Comparison of ENCODE assay signal across 25 mouse cellular contexts in the genomic region with DNA sequence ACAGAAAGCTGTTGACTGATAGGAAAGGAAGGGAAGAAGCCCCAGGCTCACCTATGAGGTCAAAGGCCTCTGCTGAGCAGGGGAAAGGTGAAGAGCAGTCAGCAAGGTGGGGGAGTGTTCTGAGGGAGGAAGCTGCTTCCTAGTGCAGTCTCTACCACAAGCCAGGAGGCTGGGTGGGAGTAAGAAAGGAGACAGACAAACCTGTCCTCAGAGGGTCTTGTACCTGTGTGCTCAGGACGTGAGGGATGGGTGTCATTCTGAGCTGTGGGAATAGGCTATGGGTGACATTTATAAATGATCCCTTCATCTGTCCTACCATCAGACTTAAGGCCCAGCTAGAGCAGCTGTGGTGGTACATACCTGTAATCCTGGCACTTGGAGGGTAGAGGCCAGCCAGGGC. TPM values are rescaled to one million over a fixed set of nuclear protein-coding genes. Genes with fewer than 3 reads are reported as not detected.
"Had no signal": no experiment of that assay in that cellular context is flagged by ENCODE, and none has a peak within 500 bp of the region (broad histone marks: within the 10 kb centered on the region; RNA-seq: fewer than 3 reads in every experiment).

No protein-coding gene starts in this region.

- ATAC-seq: midbrain, embryonic 16.5 days had no signal

- H3K36me3 ChIP-seq: midbrain, embryonic 10.5 days; midbrain, embryonic 12.5 days; neural tube, embryonic 13.5 days; neural tube, embryonic 15.5 days had no signal

- H3K27ac ChIP-seq: midbrain, embryonic 10.5 days; midbrain, embryonic 12.5 days; neural tube, embryonic 13.5 days; neural tube, embryonic 15.5 days had no signal

- H3K9me3 ChIP-seq: midbrain, embryonic 10.5 days; midbrain, embryonic 12.5 days; neural tube, embryonic 13.5 days; neural tube, embryonic 15.5 days had no signal

- H3K4me2 ChIP-seq: lung, embryonic 14.5 days; midbrain, embryonic 12.5 days; neural tube, embryonic 13.5 days; neural tube, embryonic 15.5 days had no signal

- DNase-seq: lung, adult 18-20 months; lung, embryonic 14.5 days; lung, postnatal 10 days; lung, postnatal 4 days; midbrain, embryonic 14.5 days; retina, postnatal 1 day; right cerebral cortex, adult 18-20 months; right cerebral cortex, postnatal 25 days; right cerebral cortex, postnatal 4 days; spleen, adult 18-20 months; thymus, adult 18-20 months; thymus, postnatal 14 days; thymus, postnatal 36 days had no signal

- H3K4me3 ChIP-seq: midbrain, embryonic 10.5 days; midbrain, embryonic 12.5 days; myocyte; neural tube, embryonic 13.5 days; neural tube, embryonic 15.5 days had no signal

- H3K4me1 ChIP-seq: midbrain, embryonic 12.5 days had no signal

- H3K27me3 ChIP-seq: midbrain, embryonic 12.5 days; neural tube, embryonic 13.5 days; neural tube, embryonic 15.5 days had no signal

- H3K9ac ChIP-seq: lung, embryonic 14.5 days; midbrain, embryonic 12.5 days; neural tube, embryonic 13.5 days; neural tube, embryonic 15.5 days had no signal

RNA-seq across cellular contexts. Expression of gene E030018B13Rik, which starts 53.6 kb away (rescaled TPM):
- total RNA-seq: megakaryocyte, adult 5-6 weeks; megakaryocyte-erythroid progenitor cell, adult 5-6 weeks had no signal
- polyA plus RNA-seq: lung, embryonic 16.5 days; midbrain, embryonic 10.5 days; midbrain, embryonic 12.5 days; midbrain, embryonic 14.5 days; midbrain, embryonic 16.5 days; neural tube, embryonic 11.5 days; neural tube, embryonic 15.5 days; small intestine, adult 2 months; stomach, embryonic 16.5 days had no signal
